Mouse (Mus musculus) embryonic facial prominence, embryonic 14.5 days (tissue): Measurements from ENCODE around the gene Fbp1. TPM values are rescaled to one million over a fixed set of nuclear protein-coding genes. Genes with fewer than 3 reads are reported as not detected.

Experiments
- ATAC-seq: fragments of 200-750 bp; cut with Nextera tagmentation; 2 replicates; pipeline ENCODE4 v1.8.0; 2017; ENCODE audit warnings: low read depth, moderate number of reproducible peaks, moderate TSS enrichment
- DNase-seq: peaks from one replicate; pipeline ENCODE4 v3.0.0-alpha.2; 2015; ENCODE audit warnings: low spot score
- H3K27ac ChIP-seq: fragments of 300-500 bp; sonication (generic); replicated peaks from 2 replicates; pipeline ENCODE4 v1.5.1; 2014; ENCODE audit warnings: low read depth, mild to moderate bottlenecking, low read length, moderate library complexity
- H3K27me3 ChIP-seq: fragments of 300-500 bp; sonication (generic); replicated peaks from 2 replicates; pipeline ENCODE4 v1.6.1; 2014; ENCODE audit warnings: low read length; ENCODE audit not compliant: control insufficient read depth, insufficient read depth
- H3K36me3 ChIP-seq: fragments of 300-500 bp; sonication (generic); 2 replicates; pipeline ENCODE4 v1.6.1; 2014; ENCODE audit warnings: low read length, mixed read lengths; ENCODE audit not compliant: control insufficient read depth, insufficient read depth
- H3K4me1 ChIP-seq: fragments of 300-500 bp; sonication (generic); 2 replicates; pipeline ENCODE4 v1.6.1; 2014; ENCODE audit warnings: antibody characterized with exemption, low read length; ENCODE audit not compliant: control insufficient read depth, insufficient read depth
- H3K4me2 ChIP-seq: fragments of 300-500 bp; sonication (generic); 2 replicates; pipeline ENCODE4 v1.6.1; 2014; ENCODE audit warnings: low read depth, mild to moderate bottlenecking, low read length, moderate library complexity, mixed read lengths
- H3K4me3 ChIP-seq: fragments of 300-500 bp; sonication (generic); 2 replicates; pipeline ENCODE4 v1.5.1; 2014; ENCODE audit warnings: low read depth, mild to moderate bottlenecking, low read length
- H3K9ac ChIP-seq: fragments of 300-500 bp; sonication (generic); 2 replicates; pipeline ENCODE4 v1.6.1; 2014; ENCODE audit warnings: low read depth, mild to moderate bottlenecking, low read length, moderate library complexity, mixed read lengths
- H3K9me3 ChIP-seq: fragments of 300-500 bp; sonication (generic); 2 replicates; pipeline ENCODE4 v1.6.1; 2016; ENCODE audit warnings: low read length; ENCODE audit not compliant: control insufficient read depth
- WGBS: fragments of 180-500 bp; shearing (Covaris S2); extraction: QIAGEN DNeasy Blood & Tissue Kit; methylation state at CpG from one replicate; pipeline ENCODE4 v1.1.7; 2014; 5-methylcytosine and 5-hydroxymethylcytosine counted together
- polyA plus RNA-seq: library from polyadenylated mRNA; unstranded; fragments of >200 nt; fragmentation: Nextera tagmentation; extraction: Ambion mirVana; gene quantifications from 2 replicates; pipeline ENCODE4 v1.2.1, GENCODE M21; 2014

Fbp1 gene
- polyA plus RNA-seq, 1 experiment from 2014 or later = 1.2 TPM

- ATAC-seq = no peak
- no peak overlapping the region for H3K4me3 ChIP-seq
Measured at GRCm38 (mm10) chr13:62901139-62901538, 13.1 kb upstream of the Fbp1 start.

DNA sequence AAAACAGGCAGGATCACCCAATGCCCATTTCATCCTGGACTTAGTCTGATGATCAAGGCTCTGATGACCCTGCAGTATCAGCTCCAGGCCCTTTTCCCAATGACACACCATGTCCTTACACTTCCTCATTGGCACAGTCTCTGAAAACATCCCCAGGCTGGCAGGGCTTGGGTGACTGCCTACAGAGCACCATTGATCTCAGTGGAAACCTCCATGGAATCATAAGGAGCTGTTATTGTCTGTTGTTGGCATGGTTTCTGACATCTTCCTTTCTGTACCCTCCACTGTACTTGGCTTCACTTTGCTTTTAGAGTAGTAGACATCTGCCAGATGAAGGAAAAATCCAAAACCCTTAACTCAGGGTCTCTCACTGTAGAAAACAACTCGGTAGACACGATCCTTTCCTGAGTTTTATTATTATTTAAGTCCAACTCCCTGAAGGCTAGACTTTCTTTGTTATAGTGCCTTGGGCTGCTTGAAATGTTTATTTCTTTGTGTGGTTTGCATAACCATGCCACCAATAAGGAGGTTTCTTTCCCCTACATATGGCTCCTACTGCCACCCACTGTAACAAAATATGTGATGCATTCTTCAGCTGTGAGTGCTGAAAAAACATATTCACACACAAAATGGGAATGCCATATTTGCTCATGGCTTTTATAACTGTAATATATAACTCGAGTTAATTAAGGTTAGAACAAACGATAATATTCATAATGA is 10.0 kb upstream of the Fbp1 start:
- Histone ChIP-seq H3K27ac (no peak overlapping the region), H3K4me1 (0 out of 2 replicates have a peak, but pooled peaks cover 3% of the 10 kb centered on the region), H3K4me3 (no peak overlapping the region), H3K9ac (no peak overlapping the region), H3K9me3 (no peaks in the 10 kb centered on the region), H3K36me3 (no peaks in the 10 kb centered on the region), H3K4me2 (no peak overlapping the region), H3K27me3 (no peaks in the 10 kb centered on the region)
- DNase-seq (no peak), ATAC-seq (no peak)
- 79% methylated on average over 4 of the region's 4 CpGs for WGBS

More at GRCm38 (mm10) chr13:62901139-62901538, 13.1 kb upstream of the Fbp1 start:
- no peak overlapping the region for H3K4me2 ChIP-seq
- no peak for DNase-seq
- H3K4me1 ChIP-seq = no peaks in the 10 kb centered on the region
- no peak overlapping the region for H3K27ac ChIP-seq
- no peak overlapping the region for H3K9ac ChIP-seq
- H3K36me3 ChIP-seq = no peaks in the 10 kb centered on the region
- no peaks in the 10 kb centered on the region for H3K27me3 ChIP-seq
- no peaks in the 10 kb centered on the region for H3K9me3 ChIP-seq

GRCm38 (mm10) chr13:62893044-62893842 is 5.2 kb upstream of the Fbp1 start:
- no peak for DNase-seq
- no peaks in the 10 kb centered on the region for H3K9me3 ChIP-seq
- no peak overlapping the region for H3K9ac ChIP-seq
- peak overlapping the region; percentile 33; the same call in 1 of the 2 replicates for H3K27ac ChIP-seq
- H3K4me3 ChIP-seq = no peak overlapping the region
- no peaks in the 10 kb centered on the region for H3K36me3 ChIP-seq
- no peak overlapping the region for H3K4me2 ChIP-seq
- H3K27me3 ChIP-seq = peaks cover 17% of the 10 kb centered on the region
- 70% methylated on average over 9 of the region's 9 CpGs for WGBS
- H3K4me1 ChIP-seq = 0 out of 2 replicates have a peak, but pooled peaks cover 3% of the 10 kb centered on the region
- ATAC-seq = no peak

- H3K4me3 ChIP-seq = no peak overlapping the region
- no peak overlapping the region for H3K9ac ChIP-seq
- no peak overlapping the region for H3K27ac ChIP-seq
- peaks cover 37% of the 10 kb centered on the region for H3K27me3 ChIP-seq
- H3K4me2 ChIP-seq = no peak overlapping the region
- peaks cover 7% of the 10 kb centered on the region for H3K4me1 ChIP-seq
- no peaks in the 10 kb centered on the region for H3K36me3 ChIP-seq
- ATAC-seq = no peak
- no peaks in the 10 kb centered on the region for H3K9me3 ChIP-seq
- 92% methylated on average over 2 of the region's 2 CpGs for WGBS
- DNase-seq = no peak
Measured at GRCm38 (mm10) chr13:62889311-62889710, 1.2 kb upstream of the Fbp1 start.

GRCm38 (mm10) chr13:62884536-62884935 is 3.5 kb downstream of the Fbp1 start:
- Histone ChIP-seq H3K9ac (no peak overlapping the region), H3K4me2 (no peak overlapping the region), H3K4me3 (no peak overlapping the region), H3K27me3 (peaks cover 33% of the 10 kb centered on the region), H3K9me3 (no peaks in the 10 kb centered on the region), H3K36me3 (no peaks in the 10 kb centered on the region), H3K27ac (no peak overlapping the region), H3K4me1 (peaks cover 4% of the 10 kb centered on the region)
- 75% methylated on average over 3 of the region's 3 CpGs for WGBS
- DNase-seq = no peak
- no peak for ATAC-seq

- no peaks in the 10 kb centered on the region for H3K36me3 ChIP-seq
- H3K9ac ChIP-seq = no peak overlapping the region
- H3K4me2 ChIP-seq = no peak overlapping the region
- DNase-seq (no peak), ATAC-seq (no peak)
- H3K9me3 ChIP-seq = no peaks in the 10 kb centered on the region
- 68% methylated on average over 9 of the region's 9 CpGs for WGBS
- H3K4me3 ChIP-seq = no peak overlapping the region
- H3K27ac ChIP-seq = no peak overlapping the region
- peaks cover 26% of the 10 kb centered on the region for H3K27me3 ChIP-seq
- peaks cover 4% of the 10 kb centered on the region for H3K4me1 ChIP-seq
Measured at GRCm38 (mm10) chr13:62883925-62884324, 4.2 kb downstream of the Fbp1 start.

DNA sequence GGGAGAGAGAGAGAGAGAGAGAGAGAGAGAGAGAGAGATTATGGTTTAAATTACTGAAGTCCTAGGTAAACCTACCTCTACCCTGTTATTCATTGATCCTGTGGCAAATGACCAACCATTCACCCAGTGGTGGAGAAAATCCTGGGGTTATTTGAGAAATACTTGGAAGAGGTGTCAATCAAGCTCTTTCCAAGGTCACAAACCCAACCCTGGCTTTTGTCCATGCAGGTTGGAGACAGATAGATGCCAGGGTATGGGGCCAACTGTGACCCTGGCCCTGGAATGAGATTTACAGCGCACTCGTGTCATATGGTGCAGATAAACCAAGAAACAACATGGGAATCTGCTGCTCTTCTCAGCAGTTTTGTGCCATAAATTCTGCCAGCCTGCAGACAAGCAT is 4.6 kb downstream of the Fbp1 start:
- WGBS = 72% methylated on average over 2 of the region's 2 CpGs
- no peaks in the 10 kb centered on the region for H3K9me3 ChIP-seq

GRCm38 (mm10) chr13:62882856-62883255 is 5.2 kb downstream of the Fbp1 start:
- no peaks in the 10 kb centered on the region for H3K9me3 ChIP-seq
- ATAC-seq (no peak), DNase-seq (no peak)
- 85% methylated on average over 5 of the region's 5 CpGs for WGBS
- no peaks in the 10 kb centered on the region for H3K36me3 ChIP-seq
- no peak overlapping the region for H3K9ac ChIP-seq
- peaks cover 2% of the 10 kb centered on the region for H3K4me1 ChIP-seq
- no peak overlapping the region for H3K27ac ChIP-seq
- H3K27me3 ChIP-seq = peaks cover 16% of the 10 kb centered on the region
- no peak overlapping the region for H3K4me2 ChIP-seq
- no peak overlapping the region for H3K4me3 ChIP-seq

More for the DNA sequence above, 4.6 kb downstream of the Fbp1 start:
- H3K4me3 ChIP-seq = no peak overlapping the region
- H3K4me1 ChIP-seq = peaks cover 4% of the 10 kb centered on the region
- no peak overlapping the region for H3K9ac ChIP-seq
- no peak overlapping the region for H3K27ac ChIP-seq
- H3K36me3 ChIP-seq = no peaks in the 10 kb centered on the region
- DNase-seq = no peak
- no peak for ATAC-seq
- peaks cover 22% of the 10 kb centered on the region for H3K27me3 ChIP-seq
- no peak overlapping the region for H3K4me2 ChIP-seq
